Comparison of ENCODE assay signal across 20 mouse cellular contexts in the genomic region with DNA sequence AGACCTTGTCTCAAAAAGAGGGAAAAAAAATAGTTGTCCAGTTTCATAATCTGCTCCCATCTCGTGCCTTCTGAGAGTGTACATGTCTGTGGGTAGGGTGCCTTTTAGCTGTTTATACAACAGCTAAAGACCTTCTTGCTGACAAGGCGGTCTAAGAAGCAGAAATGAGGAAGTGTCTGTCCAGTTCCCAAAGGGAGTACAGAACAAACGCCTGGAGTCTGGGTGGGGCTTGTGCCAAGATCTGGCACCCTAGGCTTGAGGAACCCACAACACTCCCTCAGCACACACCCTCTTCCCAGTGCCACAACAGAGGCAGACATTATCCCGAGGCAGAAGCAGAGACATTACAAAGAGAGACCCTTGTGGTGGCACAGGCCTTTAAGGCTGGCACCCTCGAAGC. TPM values are rescaled to one million over a fixed set of nuclear protein-coding genes. Genes with fewer than 3 reads are reported as not detected.
DNase-seq lines count a peak whose midpoint lies in the region; ATAC-seq and TF ChIP-seq lines count a peak whose summit lies in the region.
"Had no signal": no experiment of that assay in that cellular context is flagged by ENCODE, and none has a peak within 500 bp of the region (broad histone marks: within the 10 kb centered on the region; RNA-seq: fewer than 3 reads in every experiment).

No protein-coding gene starts in this region.

- peak; percentile 57 to 76 for ATAC-seq in hematopoietic stem cell, adult 5-6 weeks (replicated peaks in 1 of 2; ENCODE audit: insufficient read depth in 1 of 2, low FRiP score in 2 of 2, low TSS enrichment in 1 of 2, low read depth in 1 of 2, poor library complexity in 2 of 2, severe bottlenecking in 2 of 2)
- no peak for ATAC-seq in forebrain, postnatal 0 days
- ATAC-seq: CD4-positive, CD25-positive, alpha-beta regulatory T cell, adult 4 months; forebrain, embryonic 14.5 days had no signal

- no peak overlapping the region for H3K9ac ChIP-seq in forebrain, postnatal 0 days
- H3K9ac ChIP-seq: heart, embryonic 13.5 days; hindbrain, embryonic 13.5 days; lung, embryonic 14.5 days; stomach, embryonic 15.5 days had no signal

- peak; percentile 7 for DNase-seq in heart, postnatal 25 days (ENCODE audit: low spot score)
- no peak for DNase-seq in heart, postnatal 4 days
- peak; percentile 47 for DNase-seq in lung, postnatal 36 days
- DNase-seq in lung, adult 2 months, result no peak
- DNase-seq in adrenal gland, adult 18-20 months (ENCODE audit: low spot score in 2 of 2), result no peak
- DNase-seq in forebrain, postnatal 0 days, result no peak
- DNase-seq: adrenal gland, adult 2 months; cerebellum, adult 11 months; liver; lung, embryonic 14.5 days; right cerebral cortex, adult 18-20 months had no signal

- intact Hi-C loops in heart, postnatal 25 days (cut with DNase I), result no loop called here

- no peak for TF ChIP-seq POLR2A in lung, adult 2 months (IDR thresholded peaks at IDR 0.05; ENCODE audit: borderline replicate concordance, extremely low read depth, low read depth, low read length)

- H3K27me3 ChIP-seq in forebrain, postnatal 0 days (ENCODE audit: insufficient read depth, low read length), result peaks cover 13% of the 10 kb centered on the region

- no peaks in the 10 kb centered on the region for H3K9me3 ChIP-seq in forebrain, postnatal 0 days (ENCODE audit: low read length)
- H3K9me3 ChIP-seq: embryonic facial prominence, embryonic 10.5 days; G1E; heart, embryonic 13.5 days; hindbrain, embryonic 13.5 days; stomach, embryonic 15.5 days had no signal

- 34% methylated on average over 5 of the region's 5 CpGs for WGBS in lung, adult 2 months
- WGBS in forebrain, postnatal 0 days, result 77% methylated on average over 5 of the region's 5 CpGs

- peaks cover 17% of the 10 kb centered on the region for H3K4me1 ChIP-seq in lung, adult 2 months (ENCODE audit: control insufficient read depth, insufficient read depth, low read length)
- H3K4me1 ChIP-seq in forebrain, postnatal 0 days (ENCODE audit: insufficient read depth), result peaks cover 9% of the 10 kb centered on the region; the same call in 1 of the 2 replicates

- no peak overlapping the region for H3K4me2 ChIP-seq in forebrain, postnatal 0 days (ENCODE audit: low read depth)
- H3K4me2 ChIP-seq: heart, embryonic 13.5 days; hindbrain, embryonic 13.5 days; lung, embryonic 14.5 days; stomach, embryonic 15.5 days had no signal

- H3K27ac ChIP-seq in forebrain, postnatal 0 days (ENCODE audit: low read depth, low read length), result no peak overlapping the region
- H3K27ac ChIP-seq: embryonic facial prominence, embryonic 10.5 days; hindbrain, embryonic 13.5 days; stomach, embryonic 15.5 days had no signal

- no peak overlapping the region for H3K4me3 ChIP-seq in lung, adult 2 months (replicated peaks; ENCODE audit: extremely low read depth, low read depth, low read length)
- no peak overlapping the region for H3K4me3 ChIP-seq in forebrain, postnatal 0 days (ENCODE audit: low read depth, low read length)
- H3K4me3 ChIP-seq: embryonic facial prominence, embryonic 10.5 days; heart, embryonic 13.5 days; hindbrain, embryonic 13.5 days; stomach, embryonic 15.5 days had no signal

- TF ChIP-seq CTCF in lung, adult 2 months (IDR thresholded peaks at IDR 0.05; ENCODE audit: insufficient read depth, low read length), result no peak
- no peak for TF ChIP-seq CTCF in forebrain, postnatal 0 days (IDR thresholded peaks at IDR 0.05; ENCODE audit: low read depth)

- no peaks in the 10 kb centered on the region for H3K36me3 ChIP-seq in forebrain, postnatal 0 days (ENCODE audit: insufficient read depth)
- H3K36me3 ChIP-seq: embryonic facial prominence, embryonic 10.5 days; G1E; heart, embryonic 13.5 days; hindbrain, embryonic 13.5 days; stomach, embryonic 15.5 days had no signal

RNA-seq across cellular contexts. Expression of a gene that starts 1.6 kb away (rescaled TPM):
- 1 to 10 TPM; 5.1 to 6.9 TPM for total RNA-seq in heart, postnatal 25 days (2021)
- total RNA-seq in heart, postnatal 4 days (2021), result 1 to 10 TPM; 3.6 to 5.5 TPM
- polyA plus RNA-seq in lung, adult 2 months (2012; rRNA removed), result 78.9 and 80.0 TPM in 2 replicates
- total RNA-seq in hematopoietic stem cell, adult 5-6 weeks (2017), result 0.25 and 2.6 TPM in 2 replicates
- total RNA-seq in adrenal gland, adult 18-20 months (2021), result 10 to 100 TPM in 1 of 2 experiments, 1 to 10 TPM in 1; 8.3 to 26.7 TPM
- 3.3 and 6.0 TPM in 2 replicates for total RNA-seq in forebrain, postnatal 0 days (2014; rRNA removed)
- 6.8 and 9.7 TPM in 2 replicates for polyA plus RNA-seq in forebrain, postnatal 0 days (2015; fragmentation: Nextera tagmentation; extraction: Ambion mirVana)
- total RNA-seq: megakaryocyte-erythroid progenitor cell, adult 5-6 weeks had no signal
- polyA plus RNA-seq: G1E had no signal

RNA-seq across cellular contexts. Expression of a gene that starts 45.4 kb away (rescaled TPM):
- total RNA-seq in heart, postnatal 25 days (2021), result 100 to 1,000 TPM; 246 to 290 TPM
- total RNA-seq in heart, postnatal 4 days (2021), result 100 to 1,000 TPM; 404 to 419 TPM
- 193 and 281 TPM in 2 replicates for polyA plus RNA-seq in lung, adult 2 months (2012; rRNA removed)
- total RNA-seq in hematopoietic stem cell, adult 5-6 weeks (2017), result 156 and 161 TPM in 2 replicates
- total RNA-seq in adrenal gland, adult 18-20 months (2021), result 1,000 to 10,000 TPM; 1,010 to 2,386 TPM
- total RNA-seq in forebrain, postnatal 0 days (2014; rRNA removed), result 533 and 625 TPM in 2 replicates
- 1,729 and 1,732 TPM in 2 replicates for polyA plus RNA-seq in forebrain, postnatal 0 days (2015; fragmentation: Nextera tagmentation; extraction: Ambion mirVana)

RNA-seq across cellular contexts. Expression of a gene that starts 45.5 kb away (rescaled TPM):
- total RNA-seq in heart, postnatal 25 days (2021), result 1 to 10 TPM; 4.1 to 4.7 TPM
- 10 to 100 TPM in 1 of 2 experiments, 1 to 10 TPM in 1; 6.6 to 10.3 TPM for total RNA-seq in heart, postnatal 4 days (2021)
- 1.5 and 1.7 TPM in 2 replicates for polyA plus RNA-seq in lung, adult 2 months (2012; rRNA removed)
- total RNA-seq in hematopoietic stem cell, adult 5-6 weeks (2017), result 11.3 and 11.5 TPM in 2 replicates
- total RNA-seq in adrenal gland, adult 18-20 months (2021), result 10 to 100 TPM in 1 of 2 experiments, 1 to 10 TPM in 1; 8.6 to 10.5 TPM
- total RNA-seq in forebrain, postnatal 0 days (2014; rRNA removed), result 2.3 and 4.6 TPM in 2 replicates
- 16.7 and 24.2 TPM in 2 replicates for polyA plus RNA-seq in forebrain, postnatal 0 days (2015; fragmentation: Nextera tagmentation; extraction: Ambion mirVana)

Comparison
In these comparisons a context has a peak if more than half of its experiments do, and no peak if none do; other contexts are left out.
1. DNase-seq: peak in heart, postnatal 25 days (single experiment) and lung, postnatal 36 days (single experiment); none in heart, postnatal 4 days (single experiment), lung, adult 2 months (single experiment), adrenal gland, adult 18-20 months (0 of 2) and forebrain, postnatal 0 days (single experiment).